Mouse (Mus musculus): ENCODE data around the gene Dhrs9. TPM values are rescaled to one million over a fixed set of nuclear protein-coding genes. Genes with fewer than 3 reads are reported as not detected.

Dhrs9 gene
- polyA plus RNA-seq, 1 experiment from 2014 or later = not detected

GRCm38 (mm10) chr2:69381740-69382139 is 1.5 kb downstream of the Dhrs9 start:
- 53% methylated on average over 8 of the region's 8 CpGs for WGBS
- ATAC-seq = no peak
- H3K9ac ChIP-seq (ENCODE audit: low read depth, low read length) = no peak overlapping the region
- H3K36me3 ChIP-seq (ENCODE audit: control insufficient read depth, insufficient read depth, low read length) = no peaks in the 10 kb centered on the region
- H3K27ac ChIP-seq (ENCODE audit: low read length) = no peak overlapping the region
- H3K4me2 ChIP-seq (ENCODE audit: low read length) = no peak overlapping the region
- H3K27me3 ChIP-seq (ENCODE audit: control insufficient read depth, insufficient read depth, low read depth, low read length) = no peaks in the 10 kb centered on the region
- no peaks in the 10 kb centered on the region for H3K4me1 ChIP-seq (ENCODE audit: control insufficient read depth, insufficient read depth, low read length)
- no peak overlapping the region for H3K4me3 ChIP-seq (ENCODE audit: low read depth, low read length)
- no peaks in the 10 kb centered on the region for H3K9me3 ChIP-seq (replicated peaks; ENCODE audit: control insufficient read depth, low read length, poor library complexity, severe bottlenecking)

GRCm38 (mm10) chr2:69382838-69383237 is 2.6 kb downstream of the Dhrs9 start:
- H3K27ac ChIP-seq (ENCODE audit: low read length) = no peak overlapping the region
- H3K4me3 ChIP-seq (ENCODE audit: low read depth, low read length) = no peak overlapping the region
- no peaks in the 10 kb centered on the region for H3K4me1 ChIP-seq (ENCODE audit: control insufficient read depth, insufficient read depth, low read length)
- no peak overlapping the region for H3K4me2 ChIP-seq (ENCODE audit: low read length)
- H3K27me3 ChIP-seq (ENCODE audit: control insufficient read depth, insufficient read depth, low read depth, low read length) = no peaks in the 10 kb centered on the region
- no peak for ATAC-seq
- WGBS = 91% methylated on average over 5 of the region's 5 CpGs
- H3K9me3 ChIP-seq (replicated peaks; ENCODE audit: control insufficient read depth, low read length, poor library complexity, severe bottlenecking) = no peaks in the 10 kb centered on the region
- H3K36me3 ChIP-seq (ENCODE audit: control insufficient read depth, insufficient read depth, low read length) = no peaks in the 10 kb centered on the region
- no peak overlapping the region for H3K9ac ChIP-seq (ENCODE audit: low read depth, low read length)

- 88% methylated on average over 3 of the region's 3 CpGs for WGBS
- Histone ChIP-seq H3K4me3 (ENCODE audit: low read depth, low read length) (no peak overlapping the region), H3K27ac (ENCODE audit: low read length) (no peak overlapping the region), H3K36me3 (ENCODE audit: control insufficient read depth, insufficient read depth, low read length) (no peaks in the 10 kb centered on the region), H3K9me3 (replicated peaks; ENCODE audit: control insufficient read depth, low read length, poor library complexity, severe bottlenecking) (no peaks in the 10 kb centered on the region), H3K27me3 (ENCODE audit: control insufficient read depth, insufficient read depth, low read depth, low read length) (no peaks in the 10 kb centered on the region), H3K9ac (ENCODE audit: low read depth, low read length) (no peak overlapping the region), H3K4me2 (ENCODE audit: low read length) (no peak overlapping the region), H3K4me1 (ENCODE audit: control insufficient read depth, insufficient read depth, low read length) (no peaks in the 10 kb centered on the region)
- ATAC-seq = no peak
These were observed 6.0 kb downstream of the Dhrs9 start for GRCm38 (mm10) chr2:69386118-69386871.

- Histone ChIP-seq H3K36me3 (ENCODE audit: control insufficient read depth, insufficient read depth, low read length) (no peaks in the 10 kb centered on the region), H3K9me3 (replicated peaks; ENCODE audit: control insufficient read depth, low read length, poor library complexity, severe bottlenecking) (no peaks in the 10 kb centered on the region), H3K27ac (ENCODE audit: low read length) (no peak overlapping the region), H3K9ac (ENCODE audit: low read depth, low read length) (no peak overlapping the region), H3K4me2 (ENCODE audit: low read length) (no peak overlapping the region), H3K27me3 (ENCODE audit: control insufficient read depth, insufficient read depth, low read depth, low read length) (no peaks in the 10 kb centered on the region), H3K4me1 (ENCODE audit: control insufficient read depth, insufficient read depth, low read length) (no peaks in the 10 kb centered on the region), H3K4me3 (ENCODE audit: low read depth, low read length) (no peak overlapping the region)
- 90% methylated on average over 2 of the region's 2 CpGs for WGBS
- no peak for ATAC-seq
These were observed 13.7 kb downstream of the Dhrs9 start for GRCm38 (mm10) chr2:69393947-69394346.

GRCm38 (mm10) chr2:69395597-69396248 is 15.5 kb downstream of the Dhrs9 start:
- H3K27me3 ChIP-seq (ENCODE audit: control insufficient read depth, insufficient read depth, low read depth, low read length) = no peaks in the 10 kb centered on the region
- no peak overlapping the region for H3K4me2 ChIP-seq (ENCODE audit: low read length)
- no peaks in the 10 kb centered on the region for H3K36me3 ChIP-seq (ENCODE audit: control insufficient read depth, insufficient read depth, low read length)
- 84% methylated on average over 9 of the region's 9 CpGs for WGBS
- H3K9me3 ChIP-seq (replicated peaks; ENCODE audit: control insufficient read depth, low read length, poor library complexity, severe bottlenecking) = no peaks in the 10 kb centered on the region
- no peaks in the 10 kb centered on the region for H3K4me1 ChIP-seq (ENCODE audit: control insufficient read depth, insufficient read depth, low read length)
- no peak overlapping the region for H3K4me3 ChIP-seq (ENCODE audit: low read depth, low read length)
- no peak overlapping the region for H3K9ac ChIP-seq (ENCODE audit: low read depth, low read length)
- H3K27ac ChIP-seq (ENCODE audit: low read length) = no peak overlapping the region
- ATAC-seq = no peak

- no peaks in the 10 kb centered on the region for H3K4me1 ChIP-seq (ENCODE audit: control insufficient read depth, insufficient read depth, low read length)
- no peak overlapping the region for H3K27ac ChIP-seq (ENCODE audit: low read length)
- H3K27me3 ChIP-seq (ENCODE audit: control insufficient read depth, insufficient read depth, low read depth, low read length) = no peaks in the 10 kb centered on the region
- 91% methylated on average over 12 of the region's 12 CpGs for WGBS
- no peak overlapping the region for H3K4me2 ChIP-seq (ENCODE audit: low read length)
- H3K9ac ChIP-seq (ENCODE audit: low read depth, low read length) = no peak overlapping the region
- no peak for ATAC-seq
- H3K9me3 ChIP-seq (replicated peaks; ENCODE audit: control insufficient read depth, low read length, poor library complexity, severe bottlenecking) = no peaks in the 10 kb centered on the region
- H3K36me3 ChIP-seq (ENCODE audit: control insufficient read depth, insufficient read depth, low read length) = no peaks in the 10 kb centered on the region
- H3K4me3 ChIP-seq (ENCODE audit: low read depth, low read length) = no peak overlapping the region
These were observed 16.7 kb downstream of the Dhrs9 start for GRCm38 (mm10) chr2:69396760-69397435.

GRCm38 (mm10) chr2:69400866-69401604 is 20.8 kb downstream of the Dhrs9 start:
- Histone ChIP-seq H3K27me3 (ENCODE audit: control insufficient read depth, insufficient read depth, low read depth, low read length) (no peaks in the 10 kb centered on the region), H3K4me3 (ENCODE audit: low read depth, low read length) (no peak overlapping the region), H3K4me2 (ENCODE audit: low read length) (no peak overlapping the region), H3K9ac (ENCODE audit: low read depth, low read length) (no peak overlapping the region), H3K27ac (ENCODE audit: low read length) (no peak overlapping the region), H3K4me1 (ENCODE audit: control insufficient read depth, insufficient read depth, low read length) (no peaks in the 10 kb centered on the region), H3K36me3 (ENCODE audit: control insufficient read depth, insufficient read depth, low read length) (no peaks in the 10 kb centered on the region), H3K9me3 (replicated peaks; ENCODE audit: control insufficient read depth, low read length, poor library complexity, severe bottlenecking) (no peaks in the 10 kb centered on the region)
- 82% methylated on average over 7 of the region's 7 CpGs for WGBS
- no peak for ATAC-seq

GRCm38 (mm10) chr2:69401891-69402290 is 21.6 kb downstream of the Dhrs9 start:
- Histone ChIP-seq H3K4me3 (ENCODE audit: low read depth, low read length) (no peak overlapping the region), H3K27ac (ENCODE audit: low read length) (no peak overlapping the region), H3K4me1 (ENCODE audit: control insufficient read depth, insufficient read depth, low read length) (no peaks in the 10 kb centered on the region), H3K9ac (ENCODE audit: low read depth, low read length) (no peak overlapping the region), H3K36me3 (ENCODE audit: control insufficient read depth, insufficient read depth, low read length) (no peaks in the 10 kb centered on the region), H3K9me3 (replicated peaks; ENCODE audit: control insufficient read depth, low read length, poor library complexity, severe bottlenecking) (no peaks in the 10 kb centered on the region), H3K4me2 (ENCODE audit: low read length) (no peak overlapping the region), H3K27me3 (ENCODE audit: control insufficient read depth, insufficient read depth, low read depth, low read length) (no peaks in the 10 kb centered on the region)
- WGBS = 89% methylated on average over 6 of the region's 6 CpGs
- no peak for ATAC-seq
